Mouse (Mus musculus) liver (tissue): Measurements from ENCODE around the gene Krt8.
"Not testable (repeated sequence)": the region's sequence is repeated elsewhere in the genome, so short reads cannot be mapped to it uniquely, and the experiment has no call there.

Experiments
- DNase-seq: peaks from one replicate; pipeline ENCODE4 v3.0.0-alpha.2; 2020; ENCODE audit warnings: mixed read lengths

The Krt8 gene

GRCm38 (mm10) chr15:102007097-102008069 is 3.1 kb upstream of the Krt8 start:
- DNase-seq: no peak

- no peak for DNase-seq
These were observed 2.0 kb upstream of the Krt8 start for GRCm38 (mm10) chr15:102006317-102006716.

- DNase-seq: no peak
These were observed 1.0 kb upstream of the Krt8 start for GRCm38 (mm10) chr15:102005290-102005689.

GRCm38 (mm10) chr15:102003516-102003915 is 766 bp downstream of the Krt8 start:
- DNase-seq: no peak

GRCm38 (mm10) chr15:102002646-102003488 is 1.4 kb downstream of the Krt8 start:
- peak; percentile 64 for DNase-seq

- DNase-seq: no peak
These were observed 4.5 kb downstream of the Krt8 start for GRCm38 (mm10) chr15:101999676-102000335.

- no peak for DNase-seq
These were observed 5.1 kb downstream of the Krt8 start for GRCm38 (mm10) chr15:101999156-101999555.

GRCm38 (mm10) chr15:101996450-101997078 is 7.7 kb downstream of the Krt8 start:
- not testable (repeated sequence) for DNase-seq

GRCm38 (mm10) chr15:101995484-101996236 is 8.6 kb downstream of the Krt8 start:
- no peak for DNase-seq

- no peak for DNase-seq
These were observed 9.9 kb downstream of the Krt8 start for GRCm38 (mm10) chr15:101994365-101994764.

- no peak for DNase-seq
These were observed 13.3 kb downstream of the Krt8 start for GRCm38 (mm10) chr15:101990946-101991345.

GRCm38 (mm10) chr15:101988714-101989113 is 15.6 kb downstream of the Krt8 start:
- DNase-seq: no peak

- DNase-seq: peak; percentile 81
These were observed 16.2 kb downstream of the Krt8 start for GRCm38 (mm10) chr15:101988119-101988518.

GRCm38 (mm10) chr15:101984746-101985145 is 19.5 kb downstream of the Krt8 start:
- no peak for DNase-seq

- peak; percentile 90 for DNase-seq
These were observed 20.2 kb downstream of the Krt8 start for GRCm38 (mm10) chr15:101983949-101984601.

- no peak for DNase-seq
These were observed 20.9 kb downstream of the Krt8 start for GRCm38 (mm10) chr15:101983315-101983948.

- DNase-seq: no peak
These were observed 23.4 kb downstream of the Krt8 start for GRCm38 (mm10) chr15:101980849-101981248.

GRCm38 (mm10) chr15:101977043-101977726 is 27.1 kb downstream of the Krt8 start:
- DNase-seq: peak; percentile 94

- no peak for DNase-seq
These were observed 27.6 kb downstream of the Krt8 start for GRCm38 (mm10) chr15:101976641-101977040.

- DNase-seq: peak; percentile 84
These were observed 28.3 kb downstream of the Krt8 start for GRCm38 (mm10) chr15:101976023-101976422.
